Mouse (Mus musculus) megakaryocyte, embryonic 14.5 days (primary cell): ENCODE measurements around the gene Vmn1r143. TPM values are rescaled to one million over a fixed set of nuclear protein-coding genes. Genes with fewer than 3 reads are reported as not detected.
"Not testable (repeated sequence)": the region's sequence is repeated elsewhere in the genome, so short reads cannot be mapped to it uniquely, and the experiment has no call there.

ENCODE experiments used
- H3K27me3 ChIP-seq: replicated peaks from 2 replicates; pipeline ENCODE3; 2012; ENCODE audit warnings: inconsistent platforms
- H3K36me3 ChIP-seq: replicated peaks from 2 replicates; pipeline ENCODE3; 2012; ENCODE audit warnings: low read length, inconsistent platforms, mixed read lengths
- H3K4me1 ChIP-seq: 2 replicates; pipeline ENCODE4 v1.6.1; 2012; ENCODE audit warnings: inconsistent platforms
- H3K4me3 ChIP-seq: replicated peaks from 2 replicates; pipeline ENCODE3; 2012; ENCODE audit warnings: moderate library complexity, mild to moderate bottlenecking, inconsistent platforms
- H3K9me3 ChIP-seq: 2 replicates; pipeline ENCODE4 v1.6.1; 2012; ENCODE audit warnings: inconsistent platforms
- polyA plus RNA-seq: library from polyadenylated mRNA; stranded (reverse); fragments of >175 nt; gene quantifications from 2 replicates; pipeline ENCODE4 v1.2.3, GENCODE M21; 2012; ENCODE audit warnings: low replicate concordance; ENCODE audit not compliant: insufficient read depth

Vmn1r143 gene
- polyA plus RNA-seq = not detected in 2 replicates

DNA sequence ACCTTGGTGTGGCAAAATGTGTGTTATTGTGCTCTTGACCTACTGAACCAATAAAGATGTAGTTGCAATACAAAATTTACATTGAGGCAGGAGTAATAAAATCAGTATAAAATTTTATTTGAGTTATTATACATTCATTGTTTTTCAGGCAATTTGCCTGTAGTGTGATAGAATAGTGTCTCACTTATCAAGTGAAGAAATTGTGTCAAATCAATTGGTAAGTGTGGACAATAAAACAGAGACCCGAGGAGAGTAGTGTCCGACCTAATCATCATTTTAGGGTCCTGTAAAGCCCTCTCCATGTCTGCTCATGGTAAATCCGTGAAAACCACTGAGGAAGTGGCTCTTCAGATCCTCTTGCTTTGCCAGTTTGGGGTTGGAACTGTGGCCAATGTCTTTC, at the start of gene Vmn1r143:
Gene Vmn1r143, plus strand, starts transcription at position 301 of the 400 bp plus-strand sequence.
- H3K4me1 ChIP-seq, H3K4me3 ChIP-seq, H3K9me3 ChIP-seq, H3K27me3 ChIP-seq, H3K36me3 ChIP-seq: not testable (repeated sequence)

- not testable (repeated sequence) for H3K36me3 ChIP-seq, H3K4me1 ChIP-seq, H3K9me3 ChIP-seq, H3K27me3 ChIP-seq, H3K4me3 ChIP-seq
These were observed 25.2 kb upstream of the Vmn1r143 start, which contains the start of gene Vmn1r142 for GRCm38 (mm10) chr7:22163935-22164334. Gene Vmn1r142, minus strand, starts transcription at chr7:22164035.

DNA sequence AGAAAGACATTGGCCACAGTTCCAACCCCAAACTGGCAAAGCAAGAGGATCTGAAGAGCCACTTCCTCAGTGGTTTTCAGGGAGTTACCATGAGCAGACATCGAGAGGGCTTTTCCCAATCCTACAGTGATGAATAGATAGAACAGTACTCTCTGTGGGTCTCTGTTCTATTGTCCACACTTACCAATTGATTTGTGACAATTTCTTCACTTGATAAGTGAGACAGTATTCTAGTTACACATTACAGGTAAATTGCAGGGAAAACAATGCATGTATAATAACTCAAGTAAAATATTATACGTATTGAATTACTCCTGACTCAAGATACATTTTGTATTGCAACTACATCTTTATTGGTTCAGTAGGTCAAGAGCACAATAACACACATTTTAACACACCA, 12.0 kb downstream of the Vmn1r143 start, which contains the start of gene Gm8653:
Gene Gm8653, minus strand, starts transcription at position 101 of the 400 bp plus-strand sequence.
- H3K4me1 ChIP-seq, H3K27me3 ChIP-seq, H3K4me3 ChIP-seq, H3K9me3 ChIP-seq, H3K36me3 ChIP-seq: not testable (repeated sequence)

- H3K4me3 ChIP-seq, H3K36me3 ChIP-seq, H3K27me3 ChIP-seq, H3K9me3 ChIP-seq, H3K4me1 ChIP-seq: not testable (repeated sequence)
These were observed 40.2 kb downstream of the Vmn1r143 start, which contains the start of gene Gm8453 for GRCm38 (mm10) chr7:22229384-22229783. Gene Gm8453, minus strand, starts transcription at chr7:22229484.

Other genes with a start within 250 kb of the Vmn1r143 start
- not detected in 2 replicates for gene Vmn1r137, start 194.8 kb upstream of the Vmn1r143 start, polyA plus RNA-seq
- not detected in 2 replicates for gene Vmn1r138, start 160.5 kb upstream of the Vmn1r143 start, polyA plus RNA-seq
- gene Gm6176, start 133.1 kb upstream of the Vmn1r143 start, polyA plus RNA-seq = not detected in 2 replicates
- not detected in 2 replicates for gene Vmn1r139, start 120.3 kb upstream of the Vmn1r143 start, polyA plus RNA-seq
- gene Gm16451, start 71.1 kb upstream of the Vmn1r143 start, polyA plus RNA-seq = not detected in 2 replicates
- gene Gm10666, start 54.6 kb upstream of the Vmn1r143 start, polyA plus RNA-seq = not detected in 2 replicates
- not detected in 2 replicates for gene Vmn1r142, start 25.3 kb upstream of the Vmn1r143 start, polyA plus RNA-seq
- not detected in 2 replicates for gene Gm8653, start 11.9 kb downstream of the Vmn1r143 start, polyA plus RNA-seq
- gene Gm8453, start 40.1 kb downstream of the Vmn1r143 start, polyA plus RNA-seq = not detected in 2 replicates
- not detected in 2 replicates for gene Gm4187, start 140.3 kb downstream of the Vmn1r143 start, polyA plus RNA-seq
- gene Gm8660, start 181.7 kb downstream of the Vmn1r143 start, polyA plus RNA-seq = not detected in 2 replicates
- gene Vmn1r148, start 224.2 kb downstream of the Vmn1r143 start, polyA plus RNA-seq = not detected in 2 replicates
- gene Vmn1r149, start 248.9 kb downstream of the Vmn1r143 start, polyA plus RNA-seq = not detected in 2 replicates